Mouse (Mus musculus): ENCODE data around the gene Cep170. TPM values are rescaled to one million over a fixed set of nuclear protein-coding genes. Genes with fewer than 3 reads are reported as not detected.
A peak's percentile ranks its signal among the peaks of the same experiment; 100 is the strongest.

Gene Cep170
- total RNA-seq (2014; rRNA removed) (6.1 and 6.4 TPM in 2 replicates), polyA plus RNA-seq (2012; rRNA removed) (0.97 and 1.6 TPM in 2 replicates)

- H3K27ac ChIP-seq (replicated peaks; ENCODE audit: insufficient read depth, low read depth, low read length): peak within 1 kb of the TSS; percentile 80
- TF ChIP-seq CTCF (IDR thresholded peaks at IDR 0.05; ENCODE audit: low read depth, low read length): no peak
- TF ChIP-seq POLR2A (IDR thresholded peaks at IDR 0.05; ENCODE audit: extremely low read depth, insufficient read depth, low read length): peak; percentile 46; the same call in 1 of the 2 replicates
- WGBS: under 1% methylated on average over 28 of the region's 28 CpGs
- peak within 1 kb of the TSS; percentile 78 for H3K9ac ChIP-seq (ENCODE audit: low read depth, low read length)
- no peaks in the 10 kb centered on the region for H3K27me3 ChIP-seq (ENCODE audit: control insufficient read depth, insufficient read depth, low read length)
- H3K4me1 ChIP-seq (ENCODE audit: control insufficient read depth, insufficient read depth, low read length): peaks cover 12% of the 10 kb centered on the region
- peak; percentile 73 for DNase-seq (ENCODE audit: extremely low read depth, low read depth, low spot score)
- peak within 1 kb of the TSS; percentile 85 for H3K4me3 ChIP-seq (ENCODE audit: insufficient read depth, low read depth, low read length)
- H3K79me2 ChIP-seq (ENCODE audit: control insufficient read depth, insufficient read depth, low read length): peaks cover 3% of the 10 kb centered on the region; the same call in 1 of the 2 replicates
- no peaks in the 10 kb centered on the region for H3K36me3 ChIP-seq (ENCODE audit: control insufficient read depth, insufficient read depth, low read length)
Measured at GRCm38 (mm10) chr1:176814036-176814420, at the start of gene Cep170. TSS of gene Cep170 (minus strand) at chr1:176814067.

DNA sequence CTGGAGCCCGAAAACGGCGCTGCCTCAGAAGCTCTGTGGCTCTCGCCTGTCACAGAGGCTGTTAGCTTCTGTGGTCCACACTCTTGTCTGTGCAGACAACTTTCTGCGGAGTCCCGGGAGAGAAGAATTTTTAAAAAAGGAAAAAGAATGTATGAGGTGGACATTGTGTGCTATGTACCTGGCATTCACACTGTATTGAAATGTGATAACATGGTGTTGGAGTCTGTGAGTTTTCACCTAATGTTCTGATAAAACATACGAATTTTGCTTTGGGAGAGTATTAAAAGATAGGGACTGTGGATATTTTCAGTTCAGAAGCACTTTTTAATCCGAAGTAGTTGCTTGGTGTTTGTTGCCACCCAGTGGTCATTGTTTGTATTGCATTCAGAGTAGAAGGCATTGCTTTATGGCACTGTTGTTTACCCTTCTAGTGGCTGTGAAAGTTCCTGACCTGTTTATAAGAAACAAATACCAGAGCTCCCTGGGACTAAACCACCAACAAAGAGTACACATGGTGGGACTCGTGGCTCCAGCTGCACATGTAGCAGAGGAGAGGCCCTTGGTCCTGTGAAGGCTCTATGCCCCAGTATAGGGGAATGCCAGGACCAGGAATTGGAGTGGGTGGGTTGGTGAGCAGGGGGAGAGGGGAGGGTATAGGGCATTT, 48.2 kb upstream of the Cep170 start:
- no peak overlapping the region for H3K4me3 ChIP-seq (ENCODE audit: insufficient read depth, low read depth, low read length)
- WGBS: 61% methylated on average over 9 of the region's 9 CpGs
- H3K4me1 ChIP-seq (ENCODE audit: control insufficient read depth, insufficient read depth, low read length): no peaks in the 10 kb centered on the region
- no peaks in the 10 kb centered on the region for H3K27me3 ChIP-seq (ENCODE audit: control insufficient read depth, insufficient read depth, low read length)
- H3K79me2 ChIP-seq (ENCODE audit: control insufficient read depth, insufficient read depth, low read length): no peaks in the 10 kb centered on the region
- H3K27ac ChIP-seq (replicated peaks; ENCODE audit: insufficient read depth, low read depth, low read length): no peak overlapping the region
- H3K36me3 ChIP-seq (ENCODE audit: control insufficient read depth, insufficient read depth, low read length): 0 out of 2 replicates have a peak, but pooled peaks cover 1% of the 10 kb centered on the region
- TF ChIP-seq POLR2A (IDR thresholded peaks at IDR 0.05; ENCODE audit: extremely low read depth, insufficient read depth, low read length) (no peak), CTCF (IDR thresholded peaks at IDR 0.05; ENCODE audit: low read depth, low read length) (peak; percentile 29; the same call in 1 of the 2 replicates)
- DNase-seq (ENCODE audit: extremely low read depth, low read depth, low spot score): peak; percentile 60
- H3K9ac ChIP-seq (ENCODE audit: low read depth, low read length): no peak overlapping the region

DNA sequence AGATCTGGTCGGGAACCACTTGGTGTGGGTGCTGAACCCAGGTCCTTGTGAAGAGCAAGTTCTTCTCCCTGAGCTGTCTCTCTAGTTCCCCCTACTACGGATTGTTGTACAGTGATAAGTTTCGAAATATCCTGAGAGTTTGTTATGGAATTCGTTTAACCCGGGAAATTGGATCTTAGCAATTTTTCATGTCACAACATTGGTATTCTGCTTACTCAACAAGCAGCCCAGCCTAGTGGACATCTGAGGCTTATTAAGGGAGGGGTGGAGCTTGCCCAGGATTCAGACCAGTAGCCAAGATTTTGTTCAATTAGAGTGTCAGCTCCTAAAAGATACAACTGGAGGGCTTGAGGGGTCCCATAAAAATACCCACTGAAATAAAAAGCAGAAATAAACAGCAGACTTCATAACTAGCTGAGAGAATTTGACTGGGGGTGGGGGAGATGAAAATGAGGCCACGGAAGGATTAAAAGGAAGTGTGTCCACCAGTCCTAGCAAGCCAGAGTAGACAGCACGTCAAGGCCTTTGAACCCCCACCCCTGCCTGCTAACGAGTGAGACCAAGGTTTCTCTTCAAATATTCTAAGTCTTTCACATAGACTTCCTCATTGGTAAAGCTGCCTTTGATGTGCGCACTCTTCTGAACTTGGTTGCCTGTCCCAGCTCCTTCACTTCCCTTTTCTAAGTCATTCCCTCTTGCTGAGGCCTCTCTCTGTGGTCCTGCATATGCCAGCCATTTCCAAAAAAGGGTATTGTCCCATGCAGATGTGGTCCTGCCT, 39.1 kb upstream of the Cep170 start:
- H3K4me3 ChIP-seq (ENCODE audit: insufficient read depth, low read depth, low read length): no peak overlapping the region
- H3K36me3 ChIP-seq (ENCODE audit: control insufficient read depth, insufficient read depth, low read length): peaks cover 3% of the 10 kb centered on the region; the same call in 1 of the 2 replicates
- TF ChIP-seq POLR2A (IDR thresholded peaks at IDR 0.05; ENCODE audit: extremely low read depth, insufficient read depth, low read length) (no peak), CTCF (IDR thresholded peaks at IDR 0.05; ENCODE audit: low read depth, low read length) (no peak)
- H3K27me3 ChIP-seq (ENCODE audit: control insufficient read depth, insufficient read depth, low read length): no peaks in the 10 kb centered on the region
- no peak overlapping the region for H3K9ac ChIP-seq (ENCODE audit: low read depth, low read length)
- 88% methylated on average over 9 of the region's 9 CpGs for WGBS
- H3K27ac ChIP-seq (replicated peaks; ENCODE audit: insufficient read depth, low read depth, low read length): no peak overlapping the region
- no peak for DNase-seq (ENCODE audit: extremely low read depth, low read depth, low spot score)
- no peaks in the 10 kb centered on the region for H3K79me2 ChIP-seq (ENCODE audit: control insufficient read depth, insufficient read depth, low read length)
- H3K4me1 ChIP-seq (ENCODE audit: control insufficient read depth, insufficient read depth, low read length): no peaks in the 10 kb centered on the region

- no peak for DNase-seq (ENCODE audit: extremely low read depth, low read depth, low spot score)
- Histone ChIP-seq H3K27me3 (ENCODE audit: control insufficient read depth, insufficient read depth, low read length) (no peaks in the 10 kb centered on the region), H3K36me3 (ENCODE audit: control insufficient read depth, insufficient read depth, low read length) (peaks cover 7% of the 10 kb centered on the region), H3K9ac (ENCODE audit: low read depth, low read length) (no peak overlapping the region), H3K4me3 (ENCODE audit: insufficient read depth, low read depth, low read length) (no peak overlapping the region), H3K79me2 (ENCODE audit: control insufficient read depth, insufficient read depth, low read length) (no peaks in the 10 kb centered on the region), H3K4me1 (ENCODE audit: control insufficient read depth, insufficient read depth, low read length) (no peaks in the 10 kb centered on the region), H3K27ac (replicated peaks; ENCODE audit: insufficient read depth, low read depth, low read length) (no peak overlapping the region)
- 95% methylated on average over 7 of the region's 7 CpGs for WGBS
- TF ChIP-seq CTCF (IDR thresholded peaks at IDR 0.05; ENCODE audit: low read depth, low read length): no peak
- TF ChIP-seq POLR2A (IDR thresholded peaks at IDR 0.05; ENCODE audit: extremely low read depth, insufficient read depth, low read length): no peak
Measured at GRCm38 (mm10) chr1:176851401-176851800, 37.5 kb upstream of the Cep170 start.

GRCm38 (mm10) chr1:176849377-176849776, 35.5 kb upstream of the Cep170 start:
- no peak for DNase-seq (ENCODE audit: extremely low read depth, low read depth, low spot score)
- H3K27me3 ChIP-seq (ENCODE audit: control insufficient read depth, insufficient read depth, low read length): no peaks in the 10 kb centered on the region
- no peaks in the 10 kb centered on the region for H3K79me2 ChIP-seq (ENCODE audit: control insufficient read depth, insufficient read depth, low read length)
- H3K4me1 ChIP-seq (ENCODE audit: control insufficient read depth, insufficient read depth, low read length): no peaks in the 10 kb centered on the region
- H3K9ac ChIP-seq (ENCODE audit: low read depth, low read length): no peak overlapping the region
- 93% methylated on average over 2 of the region's 2 CpGs for WGBS
- no peak for TF ChIP-seq POLR2A (IDR thresholded peaks at IDR 0.05; ENCODE audit: extremely low read depth, insufficient read depth, low read length)
- no peak for TF ChIP-seq CTCF (IDR thresholded peaks at IDR 0.05; ENCODE audit: low read depth, low read length)
- peaks cover 19% of the 10 kb centered on the region for H3K36me3 ChIP-seq (ENCODE audit: control insufficient read depth, insufficient read depth, low read length)
- no peak overlapping the region for H3K4me3 ChIP-seq (ENCODE audit: insufficient read depth, low read depth, low read length)
- H3K27ac ChIP-seq (replicated peaks; ENCODE audit: insufficient read depth, low read depth, low read length): no peak overlapping the region
